Mouse (Mus musculus): Measurements from ENCODE around the gene Arl8a.
"Not testable (repeated sequence)": the region's sequence is repeated elsewhere in the genome, so short reads cannot be mapped to it uniquely, and the experiment has no call there.

The Arl8a gene

DNA sequence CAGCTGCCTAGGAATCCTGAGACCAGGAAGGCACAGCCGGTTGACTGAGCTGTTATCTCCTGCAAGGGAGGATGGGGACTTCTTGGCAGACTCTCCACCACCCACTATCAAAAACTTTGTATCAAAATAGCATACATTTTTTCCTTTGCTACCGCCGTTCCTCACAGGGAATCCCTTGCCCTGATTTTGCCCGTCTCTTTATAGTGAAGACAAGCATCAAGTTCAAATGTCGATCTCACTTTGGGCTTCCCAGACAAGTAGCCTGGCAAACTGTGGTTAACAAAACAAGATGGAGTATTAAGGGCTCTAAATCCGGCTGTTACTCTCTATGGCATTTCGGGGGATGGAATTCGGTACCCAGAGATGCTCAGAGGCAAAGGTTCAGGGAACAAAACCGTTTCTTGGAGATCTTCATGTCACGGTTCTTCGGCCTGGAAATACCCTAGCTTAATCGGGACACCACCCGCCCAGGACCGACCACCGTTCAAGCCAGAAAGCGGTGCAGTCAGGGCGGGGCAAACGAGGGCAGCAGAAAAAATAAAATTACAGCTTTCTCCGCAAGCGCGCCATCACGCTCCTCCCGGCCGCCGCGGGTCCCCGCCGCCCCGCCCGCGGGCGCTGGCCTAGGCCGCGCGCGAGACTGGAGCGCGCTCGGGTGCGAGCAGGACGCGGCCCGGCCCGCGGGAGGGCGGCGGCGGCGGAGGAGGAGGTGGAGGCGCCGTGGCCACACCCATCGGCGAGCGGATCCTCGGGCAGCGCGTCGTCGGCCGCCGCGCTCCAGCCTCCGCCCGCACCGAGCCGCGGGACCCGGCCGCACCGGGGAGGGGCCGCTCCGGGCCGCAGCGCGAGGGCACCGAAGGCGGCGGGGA lies at the start of gene Arl8a:
TSS of gene Arl8a (plus strand) at position 748 of the 869 bp plus-strand sequence.
- peak; percentile 88 for DNase-seq (ENCODE audit: low spot score in 2 of 2)

DNA sequence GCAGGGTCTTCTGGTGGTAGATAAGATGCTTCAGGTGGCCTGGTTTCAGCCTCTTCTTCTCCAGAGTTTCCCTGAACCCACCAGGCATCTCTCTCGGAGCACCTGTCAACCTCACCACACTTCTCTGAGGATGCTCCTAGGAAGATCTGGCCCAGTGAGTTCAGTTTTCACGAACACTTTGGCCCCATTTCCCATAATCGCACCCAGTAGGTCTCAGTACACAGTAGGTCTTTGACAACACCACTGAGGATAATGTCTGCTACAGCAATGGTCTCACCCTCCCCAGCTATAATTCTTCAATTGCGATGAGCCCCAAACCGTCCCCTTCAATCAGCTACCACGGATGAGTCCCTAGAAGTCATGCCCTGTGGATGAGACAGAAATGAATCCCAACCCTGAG lies 49.2 kb upstream of the Arl8a start:
- DNase-seq (ENCODE audit: low spot score in 2 of 2): no peak

DNA sequence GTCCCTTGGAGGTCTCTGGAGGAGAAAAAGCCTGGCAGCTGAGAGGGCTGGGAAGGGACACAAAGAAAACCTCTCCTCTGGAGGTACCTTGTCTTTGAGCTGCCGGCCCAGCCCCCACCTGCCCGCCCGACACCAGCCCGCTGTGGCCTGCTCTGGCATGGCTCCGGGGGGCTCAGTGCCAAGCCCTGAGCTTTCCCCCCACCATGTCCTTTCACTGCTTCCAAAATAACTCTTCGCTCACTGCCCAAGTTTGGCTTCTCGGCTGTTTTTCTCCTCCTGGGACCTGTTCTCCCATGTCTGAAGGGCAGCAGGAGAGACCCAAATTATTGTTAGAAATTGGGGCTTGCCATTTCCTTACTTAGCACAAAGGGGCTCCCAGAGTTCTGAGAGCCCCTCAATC lies 48.2 kb upstream of the Arl8a start:
- DNase-seq (ENCODE audit: low spot score in 2 of 2): no peak

DNA sequence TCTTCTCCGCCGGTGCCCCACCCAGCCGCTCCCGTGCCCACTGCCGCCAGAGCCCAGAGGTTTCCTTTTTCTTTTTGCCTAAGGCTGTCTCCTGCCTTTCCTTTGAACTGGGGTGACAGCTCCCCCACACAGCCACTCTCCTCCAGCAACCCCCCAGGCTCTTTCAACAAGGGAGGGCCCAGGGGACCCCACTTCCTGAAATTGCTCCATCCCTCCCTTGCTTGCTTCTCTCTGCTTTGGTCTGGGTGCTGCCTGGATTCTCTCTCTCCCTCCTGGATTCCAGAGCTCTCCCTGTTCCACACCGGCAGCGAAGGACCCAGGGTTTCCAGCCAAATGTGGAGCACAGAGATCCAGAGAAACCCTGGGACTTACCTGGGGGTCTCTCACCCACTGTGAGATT lies 46.2 kb upstream of the Arl8a start:
- DNase-seq (ENCODE audit: low spot score in 2 of 2): no peak

DNA sequence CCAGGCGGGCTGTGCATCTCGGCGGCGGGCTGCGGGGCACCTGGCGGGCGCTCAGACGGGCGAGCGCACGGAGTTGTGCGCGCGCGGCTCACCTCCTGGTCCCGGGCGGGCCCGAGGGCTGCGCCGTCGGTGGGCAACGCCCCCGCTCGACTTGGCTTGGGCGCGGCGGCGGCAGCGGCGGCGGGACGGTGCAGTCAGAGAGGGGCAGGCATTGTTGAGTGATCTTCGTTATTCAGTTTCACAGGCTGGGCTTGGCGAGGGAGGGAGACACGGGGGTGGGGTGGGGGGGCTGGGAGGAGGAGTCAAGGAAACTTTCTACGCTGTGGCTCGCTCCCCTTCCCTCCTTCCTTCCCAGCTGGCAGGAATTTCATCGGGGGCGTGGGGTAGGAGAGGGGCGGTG lies 41.5 kb upstream of the Arl8a start, which contains the start of gene Lgr6:
TSS of gene Lgr6 (minus strand) at position 153 of the 400 bp plus-strand sequence.
- no peak for DNase-seq (ENCODE audit: low spot score in 2 of 2)

DNA sequence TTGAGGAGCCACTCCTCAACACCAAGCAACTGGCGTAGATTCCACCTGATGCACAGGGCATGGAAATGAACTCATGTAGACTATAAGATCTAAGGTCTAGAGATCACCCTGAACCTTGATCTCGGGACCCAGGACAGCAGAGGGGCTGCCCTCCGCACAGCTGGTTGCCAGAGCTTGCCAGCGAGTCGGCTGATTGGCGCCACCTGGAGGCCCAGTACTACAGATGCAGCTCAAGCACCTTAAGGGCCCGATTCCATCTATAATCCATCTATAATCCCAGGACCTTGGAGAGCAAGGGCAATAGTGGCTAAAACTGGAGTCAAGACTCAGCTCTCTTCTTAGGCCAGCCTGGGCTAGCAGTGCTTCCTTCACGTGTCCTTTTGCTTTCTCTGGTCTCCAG lies 40.7 kb upstream of the Arl8a start:
- DNase-seq (ENCODE audit: low spot score in 2 of 2): peak; percentile 54 to 61

DNA sequence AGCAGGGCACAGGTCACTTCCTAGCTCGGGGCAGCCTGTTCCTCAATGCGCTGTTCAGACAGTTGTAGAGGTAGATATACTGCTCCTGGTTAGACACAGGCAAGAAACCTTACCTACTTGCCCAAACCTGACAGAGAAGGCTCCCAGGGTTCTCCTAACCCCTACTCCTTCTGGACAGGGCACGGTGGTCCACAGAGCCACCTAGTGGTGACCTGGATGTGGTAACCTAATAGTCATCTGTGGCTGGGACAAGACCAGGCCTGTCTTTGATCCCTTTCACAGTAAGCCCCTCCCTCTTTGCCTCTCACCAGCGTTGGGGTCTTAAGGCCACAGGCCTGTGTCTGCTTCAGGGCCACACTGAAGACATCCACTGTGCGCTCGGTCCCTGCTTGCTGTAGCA lies 38.0 kb upstream of the Arl8a start:
- DNase-seq (ENCODE audit: low spot score in 2 of 2): peak in 1 of 2 experiments; percentile 20

DNA sequence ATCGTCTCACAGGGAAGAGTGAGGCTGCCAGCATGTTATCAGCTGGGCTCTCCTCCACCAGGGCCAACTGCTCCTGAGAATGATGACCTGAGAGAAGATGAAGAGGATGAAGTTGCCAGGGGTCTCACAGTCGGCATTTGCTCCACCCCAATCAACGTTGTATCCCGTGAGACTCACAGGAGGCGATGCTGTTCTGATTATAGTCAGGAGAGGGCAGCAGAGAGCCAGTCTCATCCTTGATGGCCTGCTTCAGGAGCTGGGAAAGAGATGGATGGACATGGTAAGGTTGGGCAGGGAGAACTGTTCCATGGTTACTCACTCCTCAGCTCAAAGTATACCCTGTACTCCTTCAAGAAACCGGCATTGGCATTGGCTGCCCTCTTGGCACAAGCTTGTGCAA lies 36.5 kb upstream of the Arl8a start:
- DNase-seq (ENCODE audit: low spot score in 2 of 2): peak; percentile 30 to 39

DNA sequence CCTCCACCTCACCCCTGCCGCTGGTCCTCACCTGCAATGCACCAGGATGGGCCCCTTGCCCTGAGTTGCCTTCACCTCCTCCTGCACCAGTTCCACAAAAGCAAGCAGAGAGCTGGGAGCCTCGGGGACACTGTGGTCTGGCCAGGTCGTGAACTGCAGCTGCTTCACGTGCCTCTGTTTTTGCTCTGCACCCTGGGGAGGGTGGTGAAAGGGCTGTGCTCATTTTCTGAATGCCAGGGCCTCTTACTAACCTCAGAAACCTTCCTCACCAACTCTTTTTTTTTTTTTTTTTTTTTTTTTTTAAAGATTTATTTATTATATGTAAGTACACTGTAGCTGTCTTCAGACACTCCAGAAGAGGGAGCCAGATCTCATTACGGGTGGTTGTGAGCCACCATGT lies 35.4 kb upstream of the Arl8a start:
- DNase-seq (ENCODE audit: low spot score in 2 of 2): not testable (repeated sequence)

DNA sequence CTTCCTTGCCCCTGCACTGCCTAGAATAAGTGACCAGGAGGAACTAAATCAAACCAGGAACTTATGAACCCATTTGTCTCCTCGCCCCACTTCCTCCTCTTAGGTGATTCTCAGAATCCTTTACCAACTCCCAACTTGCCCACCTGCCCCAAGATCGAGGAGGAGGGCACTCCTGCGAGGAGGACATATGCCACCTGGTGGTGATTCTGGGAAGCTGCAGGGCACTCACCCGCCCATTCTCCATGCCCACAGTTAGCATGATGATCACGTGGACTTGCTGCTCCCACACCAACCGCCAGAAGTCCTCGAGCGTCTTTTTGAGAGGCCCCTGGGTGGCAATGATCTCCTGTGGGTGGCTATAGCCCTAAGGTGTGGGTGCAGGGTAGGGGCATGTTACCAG lies 34.0 kb upstream of the Arl8a start:
- peak; percentile 38 to 42 for DNase-seq (ENCODE audit: low spot score in 2 of 2)

DNA sequence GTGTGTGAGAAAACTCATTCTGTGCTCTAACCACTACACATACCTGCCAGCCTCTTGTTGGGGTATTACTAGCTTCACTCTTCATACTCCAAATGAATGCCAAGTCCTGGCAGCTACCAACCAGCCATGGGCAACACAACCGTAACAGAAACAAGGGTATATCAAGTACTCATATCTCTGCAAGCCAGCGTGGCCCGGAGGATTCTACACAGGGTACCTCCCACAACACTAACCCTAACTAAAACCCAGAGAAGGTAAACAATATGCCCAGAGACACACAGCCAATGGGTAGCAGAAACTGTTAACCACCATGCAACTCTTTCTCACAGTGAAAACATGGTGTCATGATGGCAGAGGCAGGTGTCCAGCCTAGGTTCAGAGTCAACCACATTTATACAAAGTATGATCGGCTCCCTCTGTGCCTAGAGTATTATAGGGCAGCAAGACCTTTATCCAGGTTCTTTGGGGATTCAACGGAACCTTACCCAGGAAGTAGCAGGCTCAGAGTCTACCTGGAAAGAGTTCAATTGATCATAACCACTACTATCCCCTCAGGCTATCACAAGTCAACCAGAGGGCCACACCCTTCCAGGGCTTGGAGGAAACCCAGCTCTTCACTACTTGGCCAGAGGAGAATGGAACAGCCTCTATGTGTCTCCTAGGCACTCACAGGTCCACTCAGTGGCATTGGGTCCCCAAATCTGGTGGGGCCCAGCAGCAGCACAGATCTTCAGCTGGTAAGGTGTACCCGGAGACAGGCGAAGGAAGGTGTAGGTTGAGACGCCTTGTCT lies 21.9 kb upstream of the Arl8a start:
- peak in 1 of 2 experiments; percentile 27 for DNase-seq (ENCODE audit: low spot score in 2 of 2)

DNA sequence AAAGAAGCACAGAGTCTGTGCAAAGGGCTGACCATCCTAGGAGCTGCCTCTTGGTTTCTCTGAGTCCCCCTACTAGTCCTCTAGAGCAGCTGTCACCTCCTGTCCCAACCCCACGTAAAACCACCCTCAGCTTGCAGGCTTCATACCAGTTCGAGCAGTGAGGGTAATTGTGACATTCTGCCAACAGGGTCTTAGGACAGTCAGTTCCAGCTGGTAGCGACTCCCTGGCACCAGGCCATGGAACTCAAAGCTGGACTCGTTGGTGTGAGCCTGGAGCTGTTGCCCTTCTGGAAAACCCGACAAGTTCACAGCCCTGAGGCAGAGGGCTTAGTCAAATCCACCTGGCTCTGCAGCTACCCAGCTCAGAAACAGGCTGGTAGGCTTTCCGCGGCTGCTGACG lies 20.6 kb upstream of the Arl8a start:
- no peak for DNase-seq (ENCODE audit: low spot score in 2 of 2)

DNA sequence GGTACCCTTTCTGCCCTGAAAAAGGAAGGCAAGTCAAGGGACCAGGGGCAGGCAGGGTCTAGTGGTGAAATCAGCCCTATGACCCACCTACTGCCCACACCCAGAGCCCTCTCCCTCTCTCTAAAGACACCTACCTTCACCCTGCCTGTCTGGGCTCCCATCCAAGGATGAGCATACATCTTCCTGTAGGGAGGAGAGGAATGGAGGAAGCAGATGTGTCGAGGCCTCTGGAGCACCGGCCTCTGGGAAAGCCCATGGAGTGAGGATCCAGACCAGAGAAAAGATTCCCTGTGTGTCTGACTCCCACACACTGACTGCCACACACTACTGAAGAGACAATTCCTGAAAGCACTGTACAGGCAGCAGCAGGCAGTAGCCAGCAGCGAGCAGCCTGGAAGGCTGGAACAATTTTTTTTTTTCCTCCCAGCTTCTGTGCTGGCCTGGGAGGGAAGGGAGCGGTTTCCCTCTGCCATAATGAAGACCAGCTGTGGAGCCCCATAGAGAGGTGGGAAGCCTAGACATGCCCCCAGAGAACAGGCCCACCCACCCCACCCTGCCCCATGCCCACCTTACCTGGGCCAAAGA lies 20.1 kb upstream of the Arl8a start:
- DNase-seq (ENCODE audit: low spot score in 2 of 2): no peak

DNA sequence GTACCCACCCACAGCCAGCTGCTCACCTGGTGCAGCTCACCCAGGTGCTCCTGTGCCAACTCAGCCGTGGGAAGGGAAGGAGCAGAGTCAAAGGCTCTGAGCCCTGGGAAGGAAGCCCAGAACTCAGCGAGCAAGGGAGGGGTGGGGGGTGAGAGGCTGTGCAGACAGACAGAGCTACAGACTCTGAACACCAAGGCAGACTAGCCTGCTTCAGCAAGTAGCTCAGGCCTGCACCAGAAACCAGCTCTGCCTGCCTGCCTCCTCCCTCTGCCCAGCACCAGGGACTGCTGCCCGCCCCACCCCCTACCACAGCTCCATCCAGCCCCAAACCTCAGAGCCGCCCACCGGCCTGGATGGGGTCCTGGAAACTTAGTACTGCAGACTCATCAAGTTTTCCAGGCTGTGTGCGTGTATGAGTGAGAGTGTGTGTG lies 18.6 kb upstream of the Arl8a start:
- no peak for DNase-seq (ENCODE audit: low spot score in 2 of 2)

DNA sequence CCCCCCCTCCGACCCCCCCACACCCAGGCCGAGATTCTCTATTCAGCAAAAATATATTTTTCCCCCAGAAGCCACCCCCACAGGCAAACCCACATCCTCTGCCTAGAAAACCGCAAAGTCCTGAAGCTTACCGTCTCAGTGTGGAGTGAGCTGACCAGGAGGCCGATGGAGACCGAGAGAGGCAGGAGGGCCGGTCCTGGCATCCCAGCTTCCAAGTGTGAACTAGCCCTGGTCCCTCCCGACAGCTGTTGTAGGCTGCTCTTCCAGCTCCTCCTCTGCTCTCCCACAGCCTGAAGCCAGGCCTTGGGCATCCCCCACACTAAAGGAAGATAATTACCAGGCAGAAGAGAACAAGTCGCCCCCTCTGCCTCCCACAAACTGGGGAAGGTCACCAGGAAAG lies 17.6 kb upstream of the Arl8a start:
- no peak for DNase-seq (ENCODE audit: low spot score in 2 of 2)

DNA sequence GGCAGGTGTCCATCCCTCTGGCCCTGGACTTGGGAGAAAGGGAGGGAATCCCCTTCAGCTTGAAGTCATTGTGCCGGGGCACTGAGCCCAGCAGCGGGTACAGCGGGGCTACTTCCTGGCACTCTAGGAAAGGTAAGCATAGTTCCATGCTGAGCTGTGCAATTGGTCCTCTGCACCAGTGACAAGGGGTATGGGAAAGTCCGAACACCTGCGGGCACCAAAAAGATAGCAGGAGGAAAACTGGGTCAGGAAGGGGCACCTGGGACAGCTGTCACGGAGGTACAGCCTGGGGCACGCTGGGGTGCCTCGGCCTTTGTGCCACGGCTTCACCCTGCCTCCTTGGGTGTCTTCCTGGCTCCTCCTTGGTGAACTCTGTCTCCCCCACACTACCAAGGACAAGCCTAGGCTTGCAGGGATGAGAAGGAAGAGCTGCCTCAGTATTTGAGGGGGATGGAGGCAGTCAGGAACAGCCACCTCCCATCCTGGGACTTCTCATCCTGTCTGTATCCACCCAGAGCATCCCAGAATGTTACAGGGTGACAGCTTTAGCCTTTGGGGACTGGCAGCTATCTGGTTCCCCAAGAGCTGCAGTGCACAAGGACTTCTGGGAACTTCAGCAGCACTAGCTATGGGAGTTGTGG lies 17.0 kb upstream of the Arl8a start:
- no peak for DNase-seq (ENCODE audit: low spot score in 2 of 2)

DNA sequence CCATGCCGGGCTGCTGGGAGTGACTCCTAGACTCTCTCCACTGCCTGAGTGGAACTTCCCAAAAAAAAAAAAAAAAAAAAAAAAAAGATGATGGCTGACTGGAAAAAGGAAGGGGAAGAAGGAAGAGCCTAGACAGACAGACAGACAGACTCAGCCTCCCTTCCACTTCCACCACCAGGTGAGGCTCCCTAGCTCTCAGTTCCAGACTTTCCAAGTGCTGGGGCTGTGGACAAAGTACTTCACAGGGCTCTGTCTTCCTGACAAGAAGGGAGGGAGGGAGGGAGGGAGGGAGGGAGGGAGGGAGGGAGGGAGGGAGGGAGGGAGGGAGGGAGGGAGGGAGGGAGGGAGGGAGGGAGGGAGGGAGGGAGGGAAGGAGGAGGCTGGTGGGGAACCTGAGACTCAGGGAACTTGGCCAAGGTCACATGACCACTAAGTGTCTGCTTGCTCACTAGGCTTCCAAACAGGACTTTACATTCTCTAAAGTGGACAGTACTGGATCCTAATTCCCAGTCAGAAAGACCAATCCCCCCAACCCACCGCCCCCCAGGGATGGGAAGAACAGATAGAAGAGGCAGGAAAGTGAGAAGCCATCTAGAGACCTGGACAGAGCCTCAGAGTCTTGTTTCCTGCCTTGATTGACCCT lies 16.1 kb upstream of the Arl8a start:
- DNase-seq (ENCODE audit: low spot score in 2 of 2): no peak

DNA sequence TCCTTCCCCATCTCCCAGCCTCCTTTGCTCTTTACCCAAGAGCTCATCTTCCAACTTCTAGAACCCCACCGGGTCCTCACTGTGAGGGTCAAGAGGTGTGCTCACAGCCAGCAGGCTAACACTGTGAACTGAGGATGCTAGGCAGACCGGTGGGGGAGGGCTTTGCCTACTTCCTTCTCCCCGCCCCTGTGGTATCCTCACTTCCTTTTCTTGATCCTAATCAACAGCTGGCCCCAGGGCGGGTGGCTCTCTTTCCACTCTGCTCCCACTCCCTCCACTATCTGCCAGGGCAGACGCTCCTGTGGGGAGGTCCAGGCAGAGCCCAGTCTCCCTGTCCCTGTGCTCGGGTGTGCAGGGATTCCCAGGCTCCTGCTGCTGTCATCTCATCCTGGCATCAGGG lies 15.6 kb upstream of the Arl8a start:
- DNase-seq (ENCODE audit: low spot score in 2 of 2): peak; percentile 78 to 82

DNA sequence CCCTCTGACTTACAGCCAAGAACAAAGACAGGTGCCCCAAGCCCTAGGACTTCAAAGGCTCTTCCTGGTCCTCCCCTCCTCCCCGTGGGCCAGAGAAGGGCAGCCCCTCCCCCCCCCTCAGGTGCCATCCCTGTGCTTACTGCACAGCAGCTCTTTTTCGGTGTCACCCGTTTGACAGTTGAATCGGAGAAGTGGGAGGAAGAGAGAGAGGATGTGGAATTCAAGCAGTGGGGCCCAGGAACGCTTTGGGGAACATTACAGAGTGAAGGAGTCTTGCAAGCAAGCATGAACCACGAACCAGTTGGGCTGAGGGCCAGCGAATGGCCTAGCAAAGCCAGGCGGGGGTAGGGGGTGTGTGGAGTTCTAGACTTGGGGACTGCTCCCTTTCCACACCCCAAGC lies 15.1 kb upstream of the Arl8a start:
- peak in 1 of 2 experiments; percentile 23 for DNase-seq (ENCODE audit: low spot score in 2 of 2)

DNA sequence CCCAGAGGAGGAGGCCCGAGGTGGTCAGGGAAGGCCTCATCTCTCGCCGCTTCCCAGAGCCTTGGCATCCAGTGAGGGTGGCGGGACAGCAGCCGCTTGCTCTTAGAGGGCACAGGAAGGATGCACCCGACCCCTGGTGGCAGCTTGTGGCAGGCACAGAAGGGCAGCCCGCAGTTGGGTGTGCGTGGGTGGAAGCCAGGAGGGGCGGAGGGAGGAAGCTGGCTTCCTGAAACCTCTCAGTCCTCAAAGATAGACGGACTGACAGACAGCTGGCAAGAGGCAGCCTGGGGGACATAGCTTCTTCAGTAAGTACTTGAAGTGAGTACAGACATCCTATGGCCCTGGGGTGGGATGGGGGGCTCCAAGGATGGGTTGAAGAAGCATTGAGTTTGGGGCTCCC lies 14.2 kb upstream of the Arl8a start, which contains the start of gene Ptpn7:
TSS of gene Ptpn7 (plus strand) at position 228 of the 400 bp plus-strand sequence.
- DNase-seq (ENCODE audit: low spot score in 2 of 2): peak; percentile 92 to 93

DNA sequence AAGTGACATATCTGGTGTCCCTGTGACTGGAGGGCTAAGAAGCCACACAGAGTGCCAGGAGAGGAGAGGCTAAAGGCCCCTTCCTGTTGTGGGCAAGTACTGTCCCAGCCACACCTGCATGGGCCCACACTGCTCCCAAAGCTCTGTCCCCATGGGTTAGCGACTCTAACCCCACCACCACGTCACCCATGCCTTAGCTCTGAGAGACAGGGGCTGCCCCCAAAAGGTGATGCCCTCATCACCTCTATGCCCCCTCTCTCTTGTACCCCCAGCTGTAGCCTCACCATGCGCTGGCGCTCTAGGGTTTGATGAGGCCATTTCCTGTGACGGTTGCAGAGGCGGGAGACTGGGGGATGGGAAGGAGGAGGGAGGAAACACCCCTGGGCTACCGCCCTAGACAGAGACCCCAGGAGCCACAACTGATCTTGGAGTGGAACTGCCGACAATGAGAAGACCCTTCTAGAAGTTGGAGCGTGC lies 13.7 kb upstream of the Arl8a start:
- peak; percentile 65 to 68 for DNase-seq (ENCODE audit: low spot score in 2 of 2)
